ENCODE assay signal across 13 mouse cellular contexts in genomic region chr16:31407872-31408271, GRCm38 (mm10).
"Had no signal": no experiment of that assay in that cellular context is flagged by ENCODE, and none has a peak within 500 bp of the region (broad histone marks: within the 10 kb centered on the region; RNA-seq: fewer than 3 reads in every experiment).

No protein-coding gene starts in this region.

- H3K36me3 ChIP-seq: intestine, embryonic 15.5 days; limb, embryonic 10.5 days; liver, embryonic 15.5 days; midbrain, embryonic 15.5 days; neural tube, embryonic 12.5 days had no signal

- H3K27me3 ChIP-seq: intestine, embryonic 15.5 days; liver, embryonic 15.5 days; midbrain, embryonic 15.5 days; neural tube, embryonic 12.5 days had no signal

- H3K9me3 ChIP-seq: intestine, embryonic 15.5 days; limb, embryonic 10.5 days; liver, embryonic 15.5 days; midbrain, embryonic 15.5 days; neural tube, embryonic 12.5 days had no signal

- H3K27ac ChIP-seq: intestine, embryonic 15.5 days; layer of hippocampus, adult 2 months; limb, embryonic 10.5 days; liver, embryonic 15.5 days; macrophage; midbrain, embryonic 15.5 days; neural tube, embryonic 12.5 days had no signal

- H3K4me3 ChIP-seq: intestine, embryonic 15.5 days; layer of hippocampus, adult 2 months; limb, embryonic 10.5 days; liver, embryonic 15.5 days; megakaryocyte, embryonic 14.5 days; midbrain, embryonic 15.5 days; neural tube, embryonic 12.5 days had no signal

- H3K4me2 ChIP-seq: intestine, embryonic 15.5 days; liver, embryonic 11.5 days; liver, embryonic 15.5 days; lung, embryonic 14.5 days; midbrain, embryonic 11.5 days; midbrain, embryonic 15.5 days; neural tube, embryonic 12.5 days had no signal

- H3K9ac ChIP-seq: intestine, embryonic 15.5 days; liver, embryonic 15.5 days; lung, embryonic 14.5 days; midbrain, embryonic 15.5 days; neural tube, embryonic 12.5 days had no signal

- H3K4me1 ChIP-seq: intestine, embryonic 15.5 days; limb, embryonic 10.5 days; liver, embryonic 15.5 days; megakaryocyte, embryonic 14.5 days; midbrain, embryonic 15.5 days; neural tube, embryonic 12.5 days had no signal

- ATAC-seq: intestine, embryonic 15.5 days; midbrain, embryonic 15.5 days had no signal

- DNase-seq: lung, embryonic 14.5 days; lung, postnatal 10 days; thymus, postnatal 4 days had no signal
